Mouse (Mus musculus): ENCODE data around the gene Lhcgr. TPM values are rescaled to one million over a fixed set of nuclear protein-coding genes. Genes with fewer than 3 reads are reported as not detected.

Gene Lhcgr
- total RNA-seq, 4 experiments from 2014 or later, result 0.08 to 0.45 (median 0.19) TPM; not detected in 1

DNA sequence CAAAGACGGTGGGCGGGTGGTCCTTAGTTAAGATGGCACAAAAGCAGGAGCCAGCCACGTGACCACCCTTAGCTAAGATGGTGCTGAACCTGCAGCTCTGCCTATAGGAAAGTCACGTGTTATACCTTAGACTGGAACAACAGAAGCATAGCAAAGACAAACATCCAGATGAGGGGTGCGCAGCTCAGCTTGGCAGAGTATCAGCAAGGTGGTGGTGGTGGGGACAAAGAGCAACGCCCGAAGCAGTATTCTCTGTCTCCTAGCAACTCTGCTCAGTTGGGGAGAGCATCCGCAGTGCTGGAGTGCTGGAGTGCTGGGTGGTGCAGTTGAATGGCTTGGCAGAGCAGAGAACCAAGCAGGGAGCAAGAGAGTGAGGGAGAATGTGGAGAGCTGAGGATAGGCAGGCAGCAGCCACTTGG, 85.5 kb downstream of the Lhcgr start:
- DNase-seq (ENCODE audit: low spot score in 2 of 2), result no peak

DNA sequence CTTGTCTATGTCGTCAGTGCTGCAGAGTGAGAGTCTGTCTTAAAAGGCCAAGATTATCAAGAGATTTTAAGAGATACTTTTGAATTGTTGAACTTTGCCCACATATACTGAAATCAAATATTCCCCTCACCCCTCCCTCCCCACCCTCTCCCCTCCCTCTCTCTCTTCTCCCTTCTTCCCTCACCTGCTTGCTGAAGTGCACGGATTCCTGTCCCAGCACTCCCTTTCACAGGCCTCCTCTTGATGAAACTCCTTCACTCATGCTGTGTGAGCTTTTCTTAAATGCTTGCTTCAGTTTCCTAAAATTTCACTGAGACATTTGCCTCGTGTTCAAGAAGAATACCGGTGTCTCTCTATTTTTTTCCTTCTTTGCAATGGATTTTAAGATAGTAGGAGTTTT, 88.7 kb downstream of the Lhcgr start:
- DNase-seq (ENCODE audit: low spot score in 2 of 2), result no peak

DNA sequence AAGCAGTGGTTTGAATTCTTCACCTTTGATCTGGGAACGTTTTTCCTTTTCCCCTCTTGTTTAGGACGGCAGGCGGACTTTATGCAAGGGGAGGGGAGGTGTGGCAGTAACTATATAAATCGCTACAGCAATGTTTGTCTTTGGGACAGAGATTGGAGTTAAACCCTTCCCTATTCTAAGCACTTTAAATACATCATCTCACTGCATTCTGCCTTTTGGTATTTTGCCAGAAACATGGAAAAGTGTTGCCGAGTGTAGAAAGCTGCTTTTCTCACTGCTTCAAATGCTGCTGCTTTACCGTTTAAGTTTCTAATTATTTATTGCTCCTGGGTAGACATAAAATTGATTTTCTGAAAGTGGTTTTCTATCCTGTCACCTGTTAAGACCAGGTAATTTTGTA, 89.4 kb downstream of the Lhcgr start:
- no peak for DNase-seq (ENCODE audit: low spot score in 2 of 2)

DNA sequence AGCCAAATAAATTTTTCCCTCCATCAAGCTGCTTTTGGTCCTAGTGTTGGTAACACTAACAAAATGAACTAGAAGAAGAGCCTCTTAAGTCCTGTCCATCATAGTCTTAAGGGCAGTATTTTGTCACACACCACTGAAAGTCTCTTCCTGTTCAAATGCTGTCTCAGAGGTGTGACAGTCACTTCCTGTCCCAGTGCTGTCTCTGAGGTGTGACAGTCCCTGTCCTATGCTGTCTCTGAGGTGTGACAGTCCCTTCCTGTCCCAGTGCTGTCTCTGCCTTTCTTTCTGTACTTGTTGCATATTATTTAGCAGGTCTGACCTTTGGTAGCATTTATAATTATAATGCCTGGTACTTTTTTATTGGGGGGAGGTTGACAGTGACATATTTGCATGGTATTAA, 90.9 kb downstream of the Lhcgr start:
- DNase-seq (ENCODE audit: low spot score in 2 of 2), result no peak

DNA sequence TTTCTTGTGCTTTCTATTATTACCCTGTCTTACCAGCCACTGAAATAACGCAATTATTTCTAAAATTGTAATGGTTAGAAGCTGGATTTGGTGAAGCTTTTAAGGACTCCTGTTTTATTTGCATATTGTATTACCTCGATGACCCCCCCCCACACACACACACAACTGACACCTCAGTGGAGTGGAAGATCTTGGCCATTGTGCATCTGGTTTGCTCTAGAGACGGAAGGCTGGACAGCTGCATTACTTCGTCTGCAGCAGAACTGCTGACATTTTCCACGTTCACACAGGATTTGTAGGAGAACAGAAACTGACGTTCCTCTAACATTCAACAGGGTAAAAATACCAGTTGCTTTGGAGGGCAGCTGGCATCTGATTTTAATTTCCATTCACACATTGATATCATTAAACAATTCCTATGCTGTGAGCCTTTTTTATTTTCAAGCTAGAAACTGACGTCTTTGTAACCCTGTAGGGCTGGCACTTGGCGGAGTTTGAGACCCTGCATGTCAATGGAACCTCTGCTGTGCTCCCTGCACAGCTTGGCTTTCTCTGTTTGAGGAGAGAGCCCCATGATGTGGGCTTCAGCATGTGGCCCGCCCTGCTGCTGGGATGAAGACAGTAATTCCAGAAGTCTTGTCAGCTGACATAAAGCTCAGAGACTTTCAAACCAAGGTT, 95.0 kb downstream of the Lhcgr start:
- DNase-seq (ENCODE audit: low spot score in 2 of 2), result no peak

DNA sequence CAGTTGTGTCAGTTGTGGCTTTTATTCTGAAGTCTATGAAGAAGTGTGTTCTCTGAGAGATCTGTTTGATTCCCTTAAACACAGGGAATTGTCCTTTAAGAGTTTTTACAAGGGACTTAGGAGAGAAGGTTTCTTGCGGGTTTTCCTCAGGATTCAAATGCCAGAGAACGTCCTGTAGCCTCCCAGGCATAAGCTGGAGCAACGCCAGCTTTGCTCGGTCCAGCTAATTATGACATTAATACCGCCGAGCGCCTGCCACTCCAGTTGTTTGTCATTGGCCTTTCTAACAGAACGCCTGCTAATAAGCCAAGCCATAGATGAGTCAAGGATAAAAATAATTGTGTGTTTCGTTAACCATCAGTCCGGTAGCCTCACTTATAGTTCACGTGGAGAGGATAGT, 103.6 kb downstream of the Lhcgr start:
- no peak for DNase-seq (ENCODE audit: low spot score in 2 of 2)

DNA sequence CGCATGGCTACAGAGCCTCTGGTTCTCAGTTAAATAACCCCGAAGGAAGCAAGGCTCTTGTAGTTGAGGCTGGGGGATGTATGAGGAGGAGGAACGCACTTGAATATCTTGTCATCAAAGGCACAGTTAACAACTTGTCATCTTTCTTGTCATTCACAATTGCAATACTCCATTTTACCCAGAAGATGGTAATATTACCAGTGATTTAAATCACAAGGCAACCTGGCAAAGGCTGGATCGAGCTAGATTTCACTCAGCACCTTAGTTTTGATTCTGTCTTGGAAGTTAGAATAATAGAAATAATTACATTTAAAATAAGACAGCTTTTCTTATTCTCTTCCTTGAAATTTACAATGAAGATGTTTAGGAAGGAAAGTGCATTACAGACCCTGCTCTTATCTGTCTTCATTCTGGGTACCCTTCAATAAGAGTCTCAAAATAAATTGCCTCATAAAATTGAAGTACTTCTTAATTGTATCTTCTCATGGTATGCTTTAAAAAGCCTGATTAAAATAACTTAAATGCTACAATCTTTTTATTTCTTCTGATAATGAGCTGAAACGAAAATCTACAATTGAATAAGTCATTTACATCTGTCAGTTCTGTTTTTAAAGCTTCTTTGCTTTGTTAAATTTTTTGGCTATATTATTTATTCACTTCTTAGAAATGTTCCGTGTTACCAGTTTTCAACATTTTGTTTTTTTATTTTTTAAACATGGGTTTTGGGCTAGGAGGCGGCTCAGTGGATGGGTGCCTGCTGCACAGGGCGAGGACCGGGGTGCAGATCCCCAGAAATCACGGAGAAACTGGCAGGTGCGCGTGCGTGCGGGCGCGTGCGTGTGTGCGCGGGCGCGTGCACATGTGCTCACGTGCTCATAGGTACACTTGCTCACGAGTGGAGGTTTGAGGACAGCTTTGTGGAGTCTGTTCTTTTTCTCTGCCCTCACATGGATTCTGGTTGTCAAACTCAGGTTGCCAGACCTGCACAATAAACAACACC, 116.2 kb downstream of the Lhcgr start:
- DNase-seq (ENCODE audit: low spot score in 2 of 2), result no peak

DNA sequence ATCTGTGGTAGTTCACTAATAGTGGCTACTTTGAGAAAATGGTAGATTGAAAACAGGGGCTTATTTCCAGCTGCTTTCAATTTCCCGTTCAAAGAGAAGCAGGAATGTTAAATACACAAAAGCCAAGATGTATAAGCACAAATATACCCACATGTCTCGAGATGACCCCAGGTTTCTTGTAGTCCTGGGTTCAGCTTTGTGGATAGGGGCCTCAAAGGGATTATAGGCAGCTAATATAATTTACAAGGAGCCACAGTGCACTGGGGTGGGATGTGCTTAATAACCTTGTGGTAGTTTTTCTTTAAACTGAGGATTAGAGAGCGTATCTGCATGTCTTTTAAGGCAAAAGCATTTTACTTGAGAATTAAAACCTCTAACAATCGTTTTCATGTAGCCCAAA, 121.0 kb downstream of the Lhcgr start:
- no peak for DNase-seq (ENCODE audit: low spot score in 2 of 2)

DNA sequence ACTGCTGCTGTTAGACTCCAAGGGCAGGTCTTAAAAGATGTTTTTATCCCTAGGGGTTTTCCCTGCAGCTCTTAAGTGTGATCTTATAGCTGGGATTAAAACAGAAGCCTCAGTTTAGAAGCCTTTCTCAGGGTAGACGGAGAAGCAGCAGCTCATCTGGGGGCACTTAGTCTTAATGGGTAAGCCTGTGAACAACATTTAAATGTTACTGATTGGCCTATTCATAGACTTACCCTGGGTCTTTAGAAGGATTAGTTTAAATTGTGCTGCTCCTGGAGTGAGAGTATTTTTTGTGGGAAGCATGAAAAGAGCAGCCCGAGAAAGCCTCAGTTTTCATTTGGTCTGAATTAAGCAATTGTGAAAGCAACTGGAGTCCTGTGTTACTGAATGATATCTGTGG, 121.9 kb downstream of the Lhcgr start:
- no peak for DNase-seq (ENCODE audit: low spot score in 2 of 2)

DNA sequence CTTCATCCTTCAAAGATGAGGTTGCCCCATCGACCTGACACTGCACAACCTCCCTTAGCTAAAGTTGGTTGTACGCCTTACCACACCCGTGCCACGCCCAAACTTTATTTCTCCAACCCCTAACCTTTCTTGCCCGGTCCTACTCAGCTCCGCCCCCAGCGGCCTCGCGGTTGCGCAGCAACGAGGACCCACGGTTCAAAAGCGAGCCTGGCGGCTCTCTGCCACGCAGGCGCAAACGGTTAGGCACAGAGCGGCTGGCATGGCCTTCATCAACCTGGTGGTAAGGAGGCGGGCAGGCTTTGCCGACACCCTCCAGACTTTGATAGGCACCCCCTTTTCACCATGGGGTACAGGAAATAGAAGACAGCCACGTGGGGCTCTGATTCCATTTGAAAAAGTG, 123.3 kb downstream of the Lhcgr start, which contains the start of gene Gtf2a1l:
Gene Gtf2a1l (plus strand): TSS at position 209 of the 400 bp plus-strand sequence.
- DNase-seq (ENCODE audit: low spot score in 2 of 2), result peak; percentile 48 to 56

Other genes starting within 250 kb of the Lhcgr start
- gene Ston1, start 194.3 kb downstream of the Lhcgr start, total RNA-seq (2022), result 10 to 100 TPM; 11.3 to 16.7 (median 15.4) TPM
- under 1 TPM in 1 of 4 experiments, not detected in 3; 0.34 TPM for gene Gtf2a1l, start 123.3 kb downstream of the Lhcgr start, total RNA-seq (2022)